Mouse (Mus musculus) bone marrow macrophage, adult 2 months (primary cell): ENCODE measurements around the gene Chchd3. TPM values are rescaled to one million over a fixed set of nuclear protein-coding genes. Genes with fewer than 3 reads are reported as not detected.

Experiments
- H3K27ac ChIP-seq: 2 replicates; pipeline ENCODE4 v1.5.1; 2012; ENCODE audit warnings: low read depth, low read length; ENCODE audit not compliant: insufficient read depth
- H3K4me1 ChIP-seq: 2 replicates; pipeline ENCODE4 v1.6.1; 2012; ENCODE audit warnings: low read length; ENCODE audit not compliant: control insufficient read depth, insufficient read depth
- H3K4me3 ChIP-seq: 2 replicates; pipeline ENCODE4 v1.5.1; 2012; ENCODE audit warnings: mild to moderate bottlenecking, low read length, moderate library complexity; ENCODE audit not compliant: insufficient read depth
- CTCF ChIP-seq: IDR thresholded peaks from 2 replicates; pipeline ENCODE4 v1.5.1; 2012; ENCODE audit warnings: low read depth, mild to moderate bottlenecking, low read length, moderate library complexity
- POLR2A ChIP-seq: IDR thresholded peaks from 2 replicates; pipeline ENCODE4 v1.6.1; 2012; ENCODE audit warnings: mild to moderate bottlenecking, low read depth, low read length, borderline replicate concordance
- polyA plus RNA-seq: library from polyadenylated mRNA; stranded (reverse); fragments of >200 nt; gene quantifications from 2 replicates; pipeline ENCODE4 v1.2.4, GENCODE M21; 2012; ENCODE audit not compliant: missing spikeins, insufficient read depth, insufficient read length

Chchd3 gene
- polyA plus RNA-seq, 1 experiment = 52.9 TPM

GRCm38 (mm10) chr6:32823856-32824620 lies 236.0 kb downstream of the Chchd3 start:
- TF ChIP-seq POLR2A (no peak), CTCF (no peak)
- peaks cover 7% of the 10 kb centered on the region for H3K4me1 ChIP-seq
- H3K4me3 ChIP-seq = no peak overlapping the region
- no peak overlapping the region for H3K27ac ChIP-seq

- TF ChIP-seq CTCF (no peak), POLR2A (no peak)
- Histone ChIP-seq H3K27ac (no peak overlapping the region), H3K4me3 (no peak overlapping the region), H3K4me1 (0 out of 2 replicates have a peak, but pooled peaks cover 2% of the 10 kb centered on the region)
Measured at GRCm38 (mm10) chr6:32818961-32819360, 241.1 kb downstream of the Chchd3 start.

DNA sequence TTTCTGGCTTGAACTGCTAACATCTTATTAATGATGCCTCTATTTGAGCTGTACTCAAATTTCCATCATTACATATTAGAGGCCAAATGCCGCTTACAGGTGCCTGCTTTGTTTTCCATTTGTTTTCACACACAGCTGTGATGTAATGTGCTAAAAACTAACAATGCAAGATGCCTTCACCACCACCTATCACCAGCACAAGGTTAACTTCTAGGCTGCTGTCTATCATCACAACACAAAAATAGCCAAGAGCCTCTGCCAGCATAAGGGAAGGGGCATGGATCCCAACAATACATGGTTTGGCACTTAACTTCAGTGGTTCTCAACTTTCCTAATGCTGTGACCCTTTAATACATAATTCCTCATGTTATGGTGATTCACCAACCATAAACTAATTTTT lies 251.3 kb downstream of the Chchd3 start:
- TF ChIP-seq POLR2A = no peak
- no peak for TF ChIP-seq CTCF
- H3K4me1 ChIP-seq = peaks cover 12% of the 10 kb centered on the region
- no peak overlapping the region for H3K4me3 ChIP-seq
- no peak overlapping the region for H3K27ac ChIP-seq

- H3K4me1 ChIP-seq = peaks cover 12% of the 10 kb centered on the region
- H3K27ac ChIP-seq = no peak overlapping the region
- TF ChIP-seq CTCF = no peak
- TF ChIP-seq POLR2A = no peak
- H3K4me3 ChIP-seq = no peak overlapping the region
Measured at GRCm38 (mm10) chr6:32807771-32808170, 252.3 kb downstream of the Chchd3 start.

DNA sequence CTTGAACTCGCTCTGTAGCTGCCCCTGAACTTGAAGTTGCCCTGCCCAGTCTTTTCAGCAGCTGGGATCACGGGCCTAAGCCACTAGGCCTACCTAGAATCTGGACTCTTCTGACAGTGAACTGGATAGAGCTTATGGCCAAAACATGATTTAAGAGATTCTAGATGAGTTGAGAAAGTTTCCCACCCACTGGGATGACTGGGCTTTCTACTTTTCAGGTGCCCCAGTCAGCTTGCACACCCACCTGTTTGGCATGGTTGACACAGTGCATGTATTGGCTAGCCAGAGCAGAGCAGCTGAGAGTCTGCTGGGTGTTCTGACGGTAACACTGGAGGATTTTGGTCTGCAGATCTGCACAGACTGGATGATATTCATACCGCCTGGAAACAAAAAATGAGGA lies 256.4 kb downstream of the Chchd3 start:
- Histone ChIP-seq H3K4me3 (no peak overlapping the region), H3K4me1 (no peaks in the 10 kb centered on the region), H3K27ac (no peak overlapping the region)
- no peak for TF ChIP-seq CTCF
- TF ChIP-seq POLR2A = no peak

DNA sequence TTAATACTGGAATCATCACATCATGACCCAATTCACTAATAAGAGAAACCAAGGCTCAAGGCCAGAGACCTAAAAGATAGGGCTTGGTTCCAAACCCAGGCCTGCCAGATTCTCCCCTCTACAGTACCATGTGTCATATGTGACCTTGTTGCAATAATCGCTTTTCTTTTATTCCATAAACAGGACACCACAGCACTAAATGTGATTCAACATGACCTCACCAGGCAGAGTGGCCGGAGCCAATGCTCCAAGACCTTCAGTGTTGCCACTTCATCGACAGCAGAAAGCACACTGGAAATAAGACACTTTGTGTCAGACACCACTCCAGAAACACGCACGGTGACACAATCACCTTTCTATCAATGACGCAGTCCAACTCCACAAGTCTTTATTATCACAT lies 258.3 kb downstream of the Chchd3 start:
- TF ChIP-seq CTCF = no peak
- no peak for TF ChIP-seq POLR2A
- no peak overlapping the region for H3K27ac ChIP-seq
- no peaks in the 10 kb centered on the region for H3K4me1 ChIP-seq
- no peak overlapping the region for H3K4me3 ChIP-seq

GRCm38 (mm10) chr6:32797525-32797924 lies 262.5 kb downstream of the Chchd3 start:
- Histone ChIP-seq H3K4me3 (no peak overlapping the region), H3K27ac (no peak overlapping the region), H3K4me1 (no peaks in the 10 kb centered on the region)
- no peak for TF ChIP-seq CTCF
- no peak for TF ChIP-seq POLR2A

GRCm38 (mm10) chr6:32795653-32796500 lies 264.2 kb downstream of the Chchd3 start:
- Histone ChIP-seq H3K4me3 (no peak overlapping the region), H3K4me1 (no peaks in the 10 kb centered on the region), H3K27ac (no peak overlapping the region)
- TF ChIP-seq CTCF (no peak), POLR2A (no peak)

DNA sequence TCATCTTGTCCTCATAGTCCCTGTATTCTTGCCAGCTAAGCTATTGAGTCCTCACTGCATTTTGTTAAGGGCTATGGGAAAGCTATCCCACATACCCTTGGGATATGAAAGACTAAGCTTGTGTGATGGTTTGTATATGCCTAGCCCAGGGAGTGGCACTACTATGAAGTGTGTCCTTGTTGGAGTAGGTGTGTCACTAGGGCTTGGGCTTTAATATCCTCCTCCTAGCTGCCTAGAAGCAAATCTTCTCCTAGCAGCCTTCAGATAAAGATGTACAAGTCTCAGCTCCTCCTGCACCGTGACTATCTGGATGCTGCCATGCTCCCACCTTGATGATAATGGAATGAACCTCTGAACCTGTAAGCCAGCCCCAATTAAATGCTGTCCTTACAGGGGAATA lies 266.5 kb downstream of the Chchd3 start:
- no peak overlapping the region for H3K27ac ChIP-seq

GRCm38 (mm10) chr6:32793163-32793562 lies 266.9 kb downstream of the Chchd3 start:
- Histone ChIP-seq H3K4me3 (no peak overlapping the region), H3K4me1 (no peaks in the 10 kb centered on the region), H3K27ac (no peak overlapping the region)
- no peak for TF ChIP-seq POLR2A
- no peak for TF ChIP-seq CTCF

More for the DNA sequence above, 266.5 kb downstream of the Chchd3 start:
- TF ChIP-seq POLR2A (no peak), CTCF (no peak)
- Histone ChIP-seq H3K4me3 (no peak overlapping the region), H3K4me1 (no peaks in the 10 kb centered on the region)
